Mouse (Mus musculus) layer of hippocampus, adult 9-11 months (tissue): ENCODE results near the gene Egln1.

Experiments used
- DNase-seq: peaks from one replicate; pipeline ENCODE4 v3.0.0; 2022

Egln1 gene

DNA sequence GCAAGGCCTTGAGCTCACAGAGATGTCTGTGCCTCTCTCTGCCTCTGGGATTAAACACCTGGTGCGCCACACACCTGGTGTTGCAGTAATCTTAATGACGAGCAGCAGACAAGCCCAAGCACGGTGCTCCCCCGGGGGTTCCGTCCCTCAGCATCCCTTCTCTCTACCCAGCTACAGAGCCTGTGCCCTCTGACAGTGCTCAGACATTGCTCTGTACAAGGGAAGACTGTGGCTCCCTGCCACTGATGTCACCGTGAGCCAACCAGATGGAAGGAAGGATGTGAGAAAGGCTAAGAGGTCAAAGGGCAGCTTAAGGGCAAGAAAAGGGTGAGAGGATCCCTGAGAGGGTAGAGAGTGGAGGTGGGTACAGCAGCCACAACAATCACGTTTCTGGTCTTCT lies 4.7 kb downstream of the Egln1 start:
- DNase-seq, result no peak

GRCm38 (mm10) chr8:124943801-124944200 lies 5.3 kb downstream of the Egln1 start:
- no peak for DNase-seq

DNA sequence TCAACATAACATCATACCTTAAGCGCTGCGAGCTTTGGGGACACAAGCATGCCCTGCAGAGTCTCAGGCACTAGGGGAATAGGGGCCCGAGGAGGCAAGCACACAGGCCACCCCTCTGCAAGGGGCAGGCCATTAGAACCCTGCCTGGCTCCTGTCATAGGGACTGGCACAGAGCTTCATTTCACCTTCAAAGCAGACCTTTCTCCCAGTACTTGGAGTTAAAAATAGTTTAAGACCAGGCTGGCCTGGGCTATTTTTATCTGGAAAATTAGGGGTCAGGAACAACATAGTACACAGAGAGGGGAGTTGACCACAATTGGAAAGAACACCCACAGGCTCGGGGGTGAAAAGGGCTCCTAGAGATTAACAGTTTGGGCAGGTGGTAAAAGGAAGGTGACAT lies 11.8 kb downstream of the Egln1 start:
- DNase-seq, result no peak

DNA sequence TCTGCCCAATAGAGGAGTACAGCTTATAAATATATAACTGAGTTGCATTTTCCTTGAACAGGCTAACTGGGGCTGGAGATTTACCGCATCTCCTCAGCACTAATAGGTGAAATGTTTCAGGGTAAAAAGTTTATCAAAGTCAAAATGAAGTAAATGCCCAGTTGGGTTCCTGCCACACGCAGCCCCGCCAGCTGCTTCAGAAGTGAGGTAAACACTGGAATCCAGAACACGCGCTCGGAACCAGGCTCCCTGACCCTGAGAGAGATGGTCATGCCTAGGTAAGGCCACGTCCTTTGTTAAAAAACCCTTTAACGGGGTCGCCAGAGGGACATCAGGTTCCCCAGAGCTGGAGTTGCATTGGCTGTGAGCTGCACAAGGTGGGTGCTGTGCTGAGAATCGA lies 12.4 kb downstream of the Egln1 start:
- DNase-seq, result no peak

DNA sequence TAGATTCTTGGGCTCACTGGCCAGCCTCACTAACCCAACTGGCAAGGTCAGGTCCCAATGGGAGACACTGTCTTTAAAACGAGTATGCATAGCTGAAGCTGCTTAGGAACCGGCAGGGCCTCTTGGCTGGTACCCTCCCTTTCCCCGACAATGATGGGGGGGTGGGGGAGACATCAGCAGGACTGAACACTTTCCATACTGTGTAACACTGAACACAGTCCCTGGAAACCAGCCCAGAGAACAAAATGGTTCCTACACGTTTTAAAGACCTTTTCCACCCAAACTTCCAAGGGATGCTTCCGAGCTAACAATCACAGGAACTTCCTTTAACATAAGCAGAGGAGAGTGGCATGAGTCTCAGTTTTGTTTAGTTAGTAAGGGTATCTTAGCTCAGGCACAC lies 14.0 kb downstream of the Egln1 start:
- DNase-seq, result no peak

DNA sequence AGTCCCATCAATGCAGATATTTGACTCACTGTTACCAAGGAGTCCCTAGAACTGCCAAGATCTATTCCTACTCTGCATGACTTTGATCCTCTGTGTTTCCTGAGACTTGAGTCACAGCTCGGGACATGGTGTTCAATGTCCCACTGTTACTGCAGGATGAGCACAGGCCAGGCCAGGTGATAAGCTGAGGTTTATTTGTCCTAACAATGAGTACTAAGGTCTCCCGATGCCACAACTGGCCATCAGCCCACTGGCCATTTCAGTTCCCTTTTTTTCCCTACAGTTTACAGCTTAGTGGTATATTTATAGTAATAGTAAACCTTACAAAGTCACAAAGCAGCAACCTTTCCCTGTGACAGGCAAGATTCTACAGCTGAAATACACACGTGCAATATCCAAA lies 16.7 kb downstream of the Egln1 start:
- DNase-seq, result no peak

DNA sequence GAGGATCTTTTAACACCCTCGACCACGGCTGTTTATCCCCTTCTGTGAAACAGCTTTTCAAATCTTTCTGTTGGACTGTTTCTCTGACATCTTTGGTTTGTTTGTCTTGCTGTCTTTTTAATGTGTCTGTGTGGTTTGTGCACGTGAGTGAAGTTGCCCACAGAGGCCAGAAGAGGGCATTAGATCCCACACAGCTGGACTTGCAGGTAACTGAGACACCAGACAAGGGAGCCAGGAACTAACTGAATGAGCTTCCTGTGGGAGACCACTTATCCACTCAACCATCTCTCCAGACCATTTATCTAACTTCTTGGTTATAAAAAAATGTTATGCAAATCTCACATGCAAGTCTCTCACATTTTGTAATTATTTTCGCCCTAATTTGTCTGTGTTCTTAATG lies 18.5 kb downstream of the Egln1 start:
- DNase-seq, result no peak

DNA sequence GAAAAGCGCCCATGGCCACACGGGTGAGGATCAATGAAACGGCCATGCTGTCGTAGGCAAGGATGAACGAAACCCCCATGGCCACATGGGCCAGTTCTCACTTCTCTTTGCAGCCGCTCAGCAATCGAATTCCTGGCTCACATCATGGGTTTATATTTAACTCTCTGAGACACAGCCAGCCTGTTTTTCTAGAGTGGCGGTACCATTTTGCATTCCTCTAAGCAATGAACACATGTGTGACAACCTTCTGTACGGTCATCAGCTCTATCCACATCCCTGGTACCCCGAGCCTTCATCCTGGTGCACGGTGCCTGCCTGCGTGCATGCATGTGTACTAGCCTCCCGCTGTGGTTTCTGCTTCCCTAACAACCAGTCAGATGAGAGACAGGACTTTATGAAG lies 19.0 kb downstream of the Egln1 start:
- DNase-seq, result peak; percentile 40

DNA sequence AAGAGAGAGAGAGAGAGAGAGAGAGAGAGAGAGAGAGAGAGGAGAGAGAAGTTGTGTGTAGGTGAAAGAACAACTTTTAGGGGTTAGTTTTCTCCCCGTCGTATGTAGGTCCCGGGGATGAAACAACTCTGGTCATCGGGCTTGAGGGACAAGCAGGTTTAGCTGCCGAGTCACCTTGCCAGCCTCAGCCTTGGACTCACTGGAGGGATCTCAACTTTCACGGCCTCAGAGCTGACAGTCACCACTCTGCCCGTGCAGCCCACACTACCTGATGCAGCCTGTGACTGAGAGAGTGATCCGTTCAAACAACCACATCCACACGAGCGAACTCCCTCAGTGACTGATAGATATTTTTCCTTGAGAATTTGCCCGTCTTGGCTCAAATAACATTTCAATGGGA lies 20.1 kb downstream of the Egln1 start:
- DNase-seq, result no peak

DNA sequence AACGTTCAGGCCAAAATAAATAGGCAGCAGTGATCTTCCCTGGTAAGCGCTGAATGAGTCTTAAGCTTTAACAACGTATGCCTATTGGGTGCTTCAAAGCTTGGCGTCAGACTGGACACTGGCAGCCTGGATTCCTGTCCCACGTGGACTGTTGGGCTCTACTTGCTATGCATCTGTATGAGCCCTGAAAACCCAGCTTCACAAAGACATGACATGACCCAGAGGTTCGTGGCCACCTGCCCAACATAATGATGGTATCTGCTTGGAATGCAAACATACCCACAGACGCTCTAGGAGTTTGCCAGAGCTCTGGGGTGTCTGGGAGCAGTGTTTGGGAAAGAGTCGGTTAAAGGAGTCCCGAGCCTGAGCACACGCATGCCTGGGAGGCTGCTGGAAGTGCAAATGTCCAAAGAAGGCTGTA lies 22.8 kb downstream of the Egln1 start:
- DNase-seq, result no peak

DNA sequence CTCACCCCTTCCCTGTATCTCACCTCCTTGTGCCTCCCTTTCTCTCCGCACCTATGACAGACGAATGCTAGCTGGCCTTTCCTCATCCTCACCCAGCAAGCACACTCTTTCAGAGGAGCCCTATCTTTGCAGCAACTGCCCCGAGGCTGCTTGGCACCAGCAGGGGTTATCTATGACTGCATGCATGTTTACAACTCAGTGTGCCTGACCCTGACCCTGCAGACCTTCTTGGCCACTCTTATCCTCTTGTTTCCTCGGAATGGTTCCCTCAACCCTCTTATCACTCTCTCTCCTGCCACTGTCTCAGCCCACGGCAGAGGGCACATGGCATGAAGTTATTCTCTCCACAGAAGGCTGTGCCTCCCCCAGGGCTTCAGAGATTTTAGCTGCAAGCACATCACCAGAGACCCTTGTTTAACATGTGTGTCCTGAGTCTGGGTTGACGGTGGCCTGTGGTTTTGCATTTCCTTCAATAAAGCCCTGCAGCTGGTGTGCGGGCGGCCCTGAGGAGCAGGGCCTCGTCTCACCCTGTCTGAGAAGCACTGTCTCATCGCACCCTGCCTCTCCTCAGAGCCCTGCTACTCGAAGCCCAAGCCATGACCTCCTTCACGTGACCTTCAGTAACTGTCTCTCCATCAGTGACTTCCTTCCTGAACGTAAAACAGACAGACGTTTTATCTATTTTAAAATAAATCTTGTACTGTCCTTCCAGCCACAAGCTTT lies 23.4 kb downstream of the Egln1 start:
- DNase-seq, result no peak

GRCm38 (mm10) chr8:124923971-124924652 lies 25.0 kb downstream of the Egln1 start:
- DNase-seq, result no peak

GRCm38 (mm10) chr8:124922490-124923089 lies 26.5 kb downstream of the Egln1 start:
- no peak for DNase-seq

- DNase-seq, result no peak
Observed at GRCm38 (mm10) chr8:124921369-124922279, 27.5 kb downstream of the Egln1 start.

DNA sequence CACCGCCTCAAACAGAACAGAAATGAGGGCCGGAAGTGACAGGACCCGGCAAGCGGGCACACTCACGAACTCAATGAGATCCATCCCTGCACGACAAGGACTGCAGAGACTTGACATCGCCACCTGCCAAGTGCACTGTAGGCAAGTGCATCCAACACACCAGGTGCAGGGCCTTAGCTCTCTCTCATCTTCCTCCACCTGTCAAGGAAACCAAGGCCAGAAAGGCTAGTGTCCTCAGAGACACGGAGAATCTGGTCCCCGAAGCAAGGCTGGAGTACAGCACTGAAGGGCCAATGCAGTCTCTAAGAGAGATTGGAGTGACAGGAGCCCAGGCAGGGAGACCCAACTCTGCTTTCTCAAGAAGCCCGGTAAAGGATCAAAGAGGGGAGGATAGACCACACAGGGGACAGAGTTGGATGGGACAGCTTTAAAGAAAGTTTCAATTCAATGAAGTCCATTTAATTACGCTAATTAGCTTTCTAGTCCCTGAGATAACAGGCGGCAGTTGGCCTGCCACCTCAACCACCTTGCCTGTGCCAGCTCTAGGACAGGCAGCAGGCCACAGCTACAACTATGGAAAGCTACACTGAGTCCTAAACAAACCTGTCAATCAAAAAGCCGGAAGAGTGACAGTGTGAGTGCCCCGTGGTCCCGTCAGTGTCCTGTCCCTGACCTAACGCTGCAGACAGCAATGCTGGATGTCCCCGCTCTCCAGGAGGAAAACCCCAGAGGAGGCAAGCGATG lies 31.2 kb downstream of the Egln1 start:
- no peak for DNase-seq

DNA sequence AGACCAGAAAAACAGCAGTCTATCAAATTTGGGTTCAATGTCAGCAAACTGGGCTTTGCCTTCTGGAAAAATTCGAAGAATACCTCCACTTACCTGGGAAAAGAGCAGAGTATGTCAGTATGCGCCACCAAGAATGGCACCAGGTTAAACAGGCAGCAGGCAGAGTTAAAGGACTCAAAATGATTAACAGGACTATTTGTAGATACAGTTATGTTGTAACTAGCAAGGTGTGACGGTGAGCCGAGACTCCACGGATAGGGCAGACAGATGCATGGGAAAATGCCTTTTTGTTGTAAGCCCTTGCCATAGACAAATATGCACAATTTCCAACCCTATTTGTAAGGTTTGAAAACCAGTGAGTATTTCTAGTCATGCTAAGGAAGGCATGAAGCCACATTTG lies 35.1 kb downstream of the Egln1 start:
- no peak for DNase-seq

GRCm38 (mm10) chr8:124911938-124912872 lies 36.9 kb downstream of the Egln1 start:
- DNase-seq, result no peak

- no peak for DNase-seq
Observed at GRCm38 (mm10) chr8:124910349-124910748, 38.8 kb downstream of the Egln1 start.

DNA sequence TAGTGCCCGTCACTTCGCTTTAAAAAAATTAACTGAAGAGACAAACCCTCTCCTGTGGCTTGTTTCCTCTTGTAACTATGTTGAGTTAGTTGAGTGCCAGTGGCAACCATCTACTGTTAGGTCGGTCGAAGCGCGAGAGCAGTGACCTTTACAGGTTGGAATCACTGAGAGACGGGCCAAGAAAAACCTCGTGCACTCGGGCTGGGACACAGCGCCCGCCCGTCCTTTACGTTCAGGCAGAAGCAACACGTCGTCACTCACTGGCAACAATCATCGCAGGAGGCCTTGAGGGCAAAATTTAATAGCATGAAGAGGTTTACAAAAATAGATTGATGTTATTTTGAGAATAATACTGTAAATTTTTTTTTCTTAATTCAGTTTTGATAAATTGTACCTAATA lies 39.2 kb downstream of the Egln1 start:
- DNase-seq, result no peak

DNA sequence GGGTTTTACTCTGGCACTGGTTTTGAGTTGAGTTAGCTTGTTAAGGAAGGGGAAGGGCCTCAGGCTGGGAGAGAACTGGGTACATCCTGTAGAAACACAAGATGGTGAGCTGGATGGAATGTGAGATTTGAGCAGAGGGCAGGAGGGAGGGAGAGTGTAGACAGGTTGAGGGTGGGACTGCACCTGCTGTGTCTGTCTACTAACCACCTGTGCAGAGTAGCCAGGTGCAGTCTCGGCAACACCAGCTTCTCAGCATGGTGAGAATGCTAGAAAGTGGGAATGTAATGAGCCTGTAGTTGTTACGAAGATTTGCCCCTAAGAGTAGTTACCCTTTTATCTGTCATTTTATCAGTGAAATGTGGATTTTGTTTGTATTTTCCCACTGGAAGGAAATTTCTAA lies 43.6 kb downstream of the Egln1 start:
- DNase-seq, result no peak

DNA sequence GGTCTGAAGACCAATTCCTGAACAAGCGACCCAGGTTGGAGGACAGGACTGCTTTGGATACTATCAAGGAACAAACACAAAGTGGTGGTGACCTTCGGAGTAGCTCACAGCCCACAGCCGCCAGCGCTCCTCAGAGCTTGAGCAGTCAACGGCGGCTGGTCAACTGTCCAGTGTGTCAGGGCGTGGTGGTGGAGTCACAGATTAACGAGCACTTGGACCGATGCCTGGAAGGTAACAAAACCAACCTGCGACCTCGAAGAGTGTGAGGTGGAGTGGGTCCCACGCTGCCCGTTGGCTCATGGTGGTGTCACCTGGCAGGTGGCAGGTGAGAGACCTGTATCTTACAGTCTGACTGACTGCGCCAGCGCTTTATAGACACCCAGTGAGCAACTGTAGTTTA lies 45.9 kb downstream of the Egln1 start:
- no peak for DNase-seq
